Mouse (Mus musculus) kidney, embryonic 16.5 days (tissue): ENCODE data around the gene Rpp25l. TPM values are rescaled to one million over a fixed set of nuclear protein-coding genes. Genes with fewer than 3 reads are reported as not detected.
A peak's percentile ranks its signal among the peaks of the same experiment; 100 is the strongest.

Experiments
- ATAC-seq: fragments of 200-750 bp; cut with Nextera tagmentation; 2 replicates; pipeline ENCODE4 v1.8.0; 2017; ENCODE audit warnings: moderate TSS enrichment; ENCODE audit not compliant: low FRiP score, low TSS enrichment
- H3K27ac ChIP-seq: fragments of 300-500 bp; sonication (generic); 2 replicates; pipeline ENCODE4 v1.5.1; 2014; ENCODE audit warnings: low read length
- H3K27me3 ChIP-seq: fragments of 300-500 bp; sonication (generic); 2 replicates; pipeline ENCODE4 v1.6.1; 2014; ENCODE audit warnings: low read length, control low read depth, mixed read lengths; ENCODE audit not compliant: insufficient read depth
- H3K36me3 ChIP-seq: fragments of 300-500 bp; sonication (generic); 2 replicates; pipeline ENCODE4 v1.6.1; 2014; ENCODE audit warnings: low read length, control low read depth, mixed read lengths; ENCODE audit not compliant: insufficient read depth
- H3K4me1 ChIP-seq: fragments of 300-500 bp; sonication (generic); 2 replicates; pipeline ENCODE4 v1.6.1; 2014; ENCODE audit warnings: low read length, control low read depth, mixed read lengths; ENCODE audit not compliant: insufficient read depth
- H3K4me2 ChIP-seq: fragments of 300-500 bp; sonication (generic); replicated peaks from 2 replicates; pipeline ENCODE4 v1.6.1; 2014; ENCODE audit warnings: low read depth, low read length
- H3K4me3 ChIP-seq: fragments of 300-500 bp; sonication (generic); 2 replicates; pipeline ENCODE4 v1.5.1; 2014; ENCODE audit warnings: mild to moderate bottlenecking, low read length
- H3K9ac ChIP-seq: fragments of 300-500 bp; sonication (generic); replicated peaks from 2 replicates; pipeline ENCODE4 v1.6.1; 2014; ENCODE audit warnings: low read length
- H3K9me3 ChIP-seq: fragments of 300-500 bp; sonication (generic); 2 replicates; pipeline ENCODE4 v1.6.1; 2016; ENCODE audit warnings: low read length, control low read depth
- WGBS: fragments of 180-500 bp; shearing (Covaris S2); extraction: QIAGEN DNeasy Blood & Tissue Kit; methylation state at CpG from one replicate; pipeline ENCODE4 v1.1.7; 2014; 5-methylcytosine and 5-hydroxymethylcytosine counted together
- polyA plus RNA-seq: library from polyadenylated mRNA; unstranded; fragments of >200 nt; fragmentation: Nextera tagmentation; extraction: Ambion mirVana; gene quantifications from 2 replicates; pipeline ENCODE4 v1.2.1, GENCODE M21; 2015

Rpp25l gene
- polyA plus RNA-seq, 1 experiment from 2014 or later: 84.9 TPM

DNA sequence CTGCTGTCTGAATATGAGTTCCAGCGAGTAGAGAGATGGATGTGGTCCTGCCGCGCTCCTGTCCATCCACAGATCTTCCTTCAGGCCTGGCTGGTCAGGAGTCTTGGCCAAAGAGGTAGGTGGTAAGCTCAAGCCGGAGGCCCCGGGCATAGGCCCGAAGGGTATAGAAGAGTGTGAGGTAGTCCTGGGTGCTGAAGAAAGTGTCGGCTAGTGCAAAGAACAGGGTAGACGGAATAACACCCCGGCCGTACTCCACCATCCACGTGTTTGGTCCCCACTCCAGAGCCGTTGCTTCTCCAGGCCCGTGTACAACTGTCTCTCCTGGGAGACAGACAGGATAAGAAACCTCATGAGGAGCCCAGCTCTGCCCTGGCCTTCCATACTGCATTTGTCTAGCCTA, 25.9 kb upstream of the Rpp25l start:
- ATAC-seq: no peak
- WGBS: 96% methylated on average over 13 of the region's 13 CpGs
- no peak overlapping the region for H3K4me2 ChIP-seq

GRCm38 (mm10) chr4:41738256-41738603, 24.9 kb upstream of the Rpp25l start:
- Histone ChIP-seq H3K4me3 (no peak overlapping the region), H3K27me3 (peaks cover 7% of the 10 kb centered on the region), H3K4me1 (peaks cover 12% of the 10 kb centered on the region), H3K36me3 (peaks cover 12% of the 10 kb centered on the region; the same call in 1 of the 2 replicates), H3K27ac (no peak overlapping the region), H3K4me2 (no peak overlapping the region), H3K9me3 (no peaks in the 10 kb centered on the region), H3K9ac (no peak overlapping the region)
- 57% methylated on average over 1 of the region's 1 CpGs for WGBS
- no peak for ATAC-seq

More for the DNA sequence above, 25.9 kb upstream of the Rpp25l start:
- no peaks in the 10 kb centered on the region for H3K9me3 ChIP-seq
- H3K27ac ChIP-seq: no peak overlapping the region
- no peak overlapping the region for H3K9ac ChIP-seq
- H3K27me3 ChIP-seq: no peaks in the 10 kb centered on the region
- H3K36me3 ChIP-seq: peaks cover 12% of the 10 kb centered on the region; the same call in 1 of the 2 replicates
- no peak overlapping the region for H3K4me3 ChIP-seq
- H3K4me1 ChIP-seq: peaks cover 12% of the 10 kb centered on the region

DNA sequence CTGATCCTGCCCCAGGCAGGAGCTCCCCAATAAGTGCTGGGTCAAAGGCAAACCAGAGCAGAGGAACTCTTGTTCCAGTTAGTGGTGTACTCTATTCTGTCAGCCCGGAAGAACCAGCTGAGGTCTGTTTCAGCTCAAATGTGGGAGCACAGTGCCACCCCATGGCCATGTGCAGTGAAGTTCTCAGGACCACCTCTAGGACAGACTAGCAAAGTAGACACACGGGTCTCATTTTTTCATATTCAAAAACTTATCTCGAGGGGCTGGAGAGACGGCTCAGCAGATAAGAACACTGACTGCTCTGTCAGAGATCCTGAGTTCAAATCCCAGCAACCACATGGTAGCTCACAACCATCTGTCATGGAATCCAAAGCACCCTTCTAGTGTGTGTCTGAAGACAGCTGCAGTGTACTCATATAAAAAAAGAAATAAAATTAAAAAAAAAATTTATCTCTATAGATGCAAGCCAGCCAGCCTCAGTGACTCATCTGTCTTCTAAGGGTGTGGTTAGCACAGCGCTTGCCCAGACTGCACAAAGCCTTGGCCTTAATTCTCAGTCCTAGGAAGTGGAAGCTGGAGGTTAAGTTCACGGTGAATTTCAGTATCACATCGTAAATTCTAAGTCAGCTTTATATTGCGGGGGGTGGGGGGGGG, 24.4 kb upstream of the Rpp25l start:
- H3K4me1 ChIP-seq: peaks cover 12% of the 10 kb centered on the region
- H3K27ac ChIP-seq: no peak overlapping the region
- no peak for ATAC-seq
- 37% methylated on average over 8 of the region's 8 CpGs for WGBS
- no peak overlapping the region for H3K9ac ChIP-seq
- H3K9me3 ChIP-seq: no peaks in the 10 kb centered on the region
- peaks cover 12% of the 10 kb centered on the region; the same call in 1 of the 2 replicates for H3K36me3 ChIP-seq
- no peak overlapping the region for H3K4me3 ChIP-seq
- no peak overlapping the region for H3K4me2 ChIP-seq
- H3K27me3 ChIP-seq: peaks cover 12% of the 10 kb centered on the region

DNA sequence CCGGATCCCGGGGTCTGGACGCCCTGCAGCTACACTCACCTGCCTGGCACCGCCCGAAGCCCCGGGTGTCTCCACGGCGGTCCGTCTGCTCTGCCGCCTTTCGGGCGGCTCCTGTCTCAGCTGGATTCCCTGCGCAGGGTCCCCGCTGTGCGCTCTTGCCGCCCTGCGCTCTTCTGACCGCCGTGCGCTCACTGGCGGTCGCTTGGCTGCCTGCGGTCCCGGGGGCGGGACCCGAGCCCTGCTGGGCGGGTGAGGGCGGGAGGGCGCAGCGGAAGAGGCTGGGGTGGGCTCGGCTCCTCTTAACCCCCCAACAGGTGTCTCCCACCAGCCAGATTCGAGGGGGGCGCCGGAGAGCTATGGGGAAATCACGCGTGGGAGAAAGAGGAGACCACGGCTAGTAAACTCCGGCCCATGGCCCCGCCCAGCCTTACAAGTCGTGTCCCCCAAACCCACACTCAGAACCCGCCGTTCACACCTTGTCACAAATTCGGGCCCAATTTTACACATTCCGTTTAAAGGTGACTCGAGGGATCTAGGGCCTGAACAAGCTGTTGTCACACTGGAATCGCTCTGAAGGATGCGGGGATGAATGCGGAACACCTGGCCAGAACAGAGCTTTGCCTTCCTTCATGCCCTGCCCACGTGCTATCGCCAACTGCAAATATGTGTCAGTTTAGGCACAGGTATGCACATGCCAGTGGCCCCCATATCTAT, 17.9 kb upstream of the Rpp25l start, which contains the start of gene Arid3c:
Gene Arid3c, minus strand, starts transcription at position 91 of the 714 bp plus-strand sequence.
- H3K9ac ChIP-seq: 0 out of 2 replicates have a peak within 1 kb of the TSS, but pooled peaks have one; percentile 26
- no peaks in the 10 kb centered on the region for H3K36me3 ChIP-seq
- whole genome bisulfite sequencing: 1% methylated on average over 50 of the region's 50 CpGs
- no peak for ATAC-seq
- H3K9me3 ChIP-seq: no peaks in the 10 kb centered on the region
- peak within 1 kb of the TSS; percentile 80 for H3K4me2 ChIP-seq
- peaks cover 71% of the 10 kb centered on the region for H3K27me3 ChIP-seq
- H3K4me3 ChIP-seq: peak within 1 kb of the TSS; percentile 45
- peaks cover 13% of the 10 kb centered on the region; the same call in 1 of the 2 replicates for H3K4me1 ChIP-seq
- H3K27ac ChIP-seq: no peak within 1 kb of the TSS

DNA sequence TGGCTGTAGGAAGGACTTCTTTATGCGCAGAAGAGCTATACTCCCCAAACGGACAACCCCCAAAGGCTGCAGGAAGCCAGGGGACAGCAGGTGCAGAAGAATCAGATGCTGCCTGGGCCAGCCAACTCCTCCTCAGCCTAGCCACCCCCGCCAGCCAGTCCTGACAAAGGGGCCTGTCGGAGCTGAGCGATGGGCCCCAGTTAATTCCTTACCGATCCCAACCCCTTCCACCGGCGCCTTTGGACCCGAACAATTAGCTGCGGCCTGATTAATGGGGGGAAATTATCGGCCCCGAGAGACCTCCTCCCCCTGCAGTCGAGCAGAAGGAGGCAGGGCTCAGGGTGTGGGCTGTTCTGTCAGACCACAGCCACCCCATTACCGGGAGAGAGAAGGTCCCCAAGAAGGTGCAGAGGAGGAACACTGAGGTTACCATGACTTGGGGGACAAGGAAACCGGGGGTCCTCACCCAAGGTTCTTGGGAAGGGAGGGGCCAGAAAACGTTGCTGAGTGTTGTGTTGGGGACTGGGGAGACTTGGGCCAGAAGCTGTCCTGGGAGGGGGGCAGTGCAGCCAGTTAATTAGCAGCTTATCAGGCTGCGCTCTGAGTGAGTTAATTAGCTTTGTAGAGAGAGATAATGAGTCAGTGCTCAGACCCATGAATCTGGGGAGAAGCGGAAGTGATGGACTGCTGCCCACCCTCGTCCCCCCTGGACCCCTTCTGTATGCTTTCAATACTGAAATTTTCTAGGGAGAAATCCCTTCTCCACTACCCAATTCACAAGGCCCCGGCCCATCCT, 13.7 kb upstream of the Rpp25l start:
- Histone ChIP-seq H3K4me1 (peaks cover 27% of the 10 kb centered on the region), H3K36me3 (no peaks in the 10 kb centered on the region), H3K27me3 (peaks cover 80% of the 10 kb centered on the region), H3K27ac (no peak overlapping the region), H3K9ac (no peak overlapping the region), H3K9me3 (no peaks in the 10 kb centered on the region), H3K4me3 (no peak overlapping the region), H3K4me2 (peak overlapping the region; percentile 4; the same call in 1 of the 2 replicates)
- 15% methylated on average over 20 of the region's 20 CpGs for WGBS
- ATAC-seq: no peak

DNA sequence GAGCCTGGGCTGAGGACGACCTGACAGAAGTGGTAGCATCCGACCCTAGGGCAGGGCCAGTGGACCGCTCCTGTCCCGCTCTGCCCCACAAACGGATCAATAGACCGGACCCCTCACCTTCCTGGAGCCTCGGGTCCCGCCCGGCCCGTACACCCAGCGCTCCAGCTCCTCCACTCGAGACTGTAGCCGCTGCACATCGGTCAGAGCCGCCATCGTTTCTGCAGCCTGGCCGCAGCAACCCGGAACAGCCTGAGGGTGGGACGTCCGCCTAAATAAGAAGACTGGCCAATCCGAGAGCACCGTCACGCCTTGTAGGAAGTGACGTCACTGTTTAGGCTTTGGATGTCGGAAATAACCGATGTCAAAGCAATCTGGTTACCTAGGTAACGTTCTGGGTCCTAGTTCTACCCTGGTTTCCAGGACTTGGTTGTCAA, 9.6 kb upstream of the Rpp25l start, which contains the start of gene Dctn3:
Gene Dctn3, minus strand, starts transcription at position 253 of the 434 bp plus-strand sequence.
- H3K4me1 ChIP-seq: peaks cover 22% of the 10 kb centered on the region
- H3K36me3 ChIP-seq: peaks cover 17% of the 10 kb centered on the region
- WGBS: 0% methylated on average over 27 of the region's 27 CpGs

GRCm38 (mm10) chr4:41716834-41717233, 3.5 kb upstream of the Rpp25l start:
- Histone ChIP-seq H3K4me2 (no peak overlapping the region), H3K4me3 (no peak overlapping the region), H3K27me3 (no peaks in the 10 kb centered on the region), H3K9me3 (no peaks in the 10 kb centered on the region), H3K36me3 (peaks cover 32% of the 10 kb centered on the region), H3K27ac (no peak overlapping the region), H3K9ac (no peak overlapping the region), H3K4me1 (peaks cover 20% of the 10 kb centered on the region)
- WGBS: 78% methylated on average over 6 of the region's 6 CpGs
- no peak for ATAC-seq

More for the DNA sequence above, 9.6 kb upstream of the Rpp25l start, which contains the start of gene Dctn3:
- Histone ChIP-seq H3K27me3 (peaks cover 44% of the 10 kb centered on the region), H3K27ac (no peak within 1 kb of the TSS), H3K9ac (peak within 1 kb of the TSS; percentile 84), H3K4me3 (peak within 1 kb of the TSS; percentile 81), H3K9me3 (no peaks in the 10 kb centered on the region), H3K4me2 (peak within 1 kb of the TSS; percentile 88)
- peak; percentile 95 for ATAC-seq

GRCm38 (mm10) chr4:41715596-41715995, 2.3 kb upstream of the Rpp25l start:
- Histone ChIP-seq H3K27ac (no peak overlapping the region), H3K9me3 (no peaks in the 10 kb centered on the region), H3K9ac (no peak overlapping the region), H3K36me3 (peaks cover 32% of the 10 kb centered on the region), H3K4me2 (no peak overlapping the region), H3K4me3 (no peak overlapping the region), H3K27me3 (no peaks in the 10 kb centered on the region), H3K4me1 (peaks cover 27% of the 10 kb centered on the region)
- WGBS: 84% methylated on average over 5 of the region's 5 CpGs
- ATAC-seq: no peak

- Histone ChIP-seq H3K27ac (no peak overlapping the region), H3K9me3 (no peaks in the 10 kb centered on the region), H3K4me1 (peaks cover 27% of the 10 kb centered on the region), H3K27me3 (no peaks in the 10 kb centered on the region), H3K9ac (no peak overlapping the region), H3K36me3 (peaks cover 32% of the 10 kb centered on the region), H3K4me3 (no peak overlapping the region), H3K4me2 (no peak overlapping the region)
- WGBS: 77% methylated on average over 8 of the region's 8 CpGs
- no peak for ATAC-seq
Observed at GRCm38 (mm10) chr4:41715082-41715481, 1.7 kb upstream of the Rpp25l start.
